Mouse (Mus musculus): ENCODE data around the gene Ddx25. TPM values are rescaled to one million over a fixed set of nuclear protein-coding genes. Genes with fewer than 3 reads are reported as not detected.

Gene Ddx25
- total and polyA plus RNA-seq, 2 experiments from 2014 or later, result 24.1 to 28.5 TPM

- Histone ChIP-seq H3K27ac (ENCODE audit: low read depth, low read length) (no peak overlapping the region), H3K4me1 (ENCODE audit: insufficient read depth, low read length) (no peaks in the 10 kb centered on the region), H3K36me3 (ENCODE audit: insufficient read depth, low read length) (peaks cover 6% of the 10 kb centered on the region; the same call in 1 of the 2 replicates), H3K27me3 (ENCODE audit: insufficient read depth, low read length) (no peaks in the 10 kb centered on the region), H3K4me3 (ENCODE audit: low read depth, low read length) (no peak overlapping the region), H3K9me3 (ENCODE audit: low read length) (no peaks in the 10 kb centered on the region), H3K4me2 (ENCODE audit: low read depth, low read length, poor library complexity, severe bottlenecking) (no peak overlapping the region), H3K9ac (replicated peaks; ENCODE audit: low read length, poor library complexity, severe bottlenecking) (no peak overlapping the region)
- DNase-seq (ENCODE audit: low spot score) (no peak), ATAC-seq (ENCODE audit: low FRiP score) (no peak)
- WGBS, result 85% methylated on average over 4 of the region's 4 CpGs
- no peak for TF ChIP-seq CTCF (IDR thresholded peaks at IDR 0.05)
Measured at GRCm38 (mm10) chr9:35535876-35536275, 22.5 kb downstream of the Ddx25 start.

GRCm38 (mm10) chr9:35535110-35535509 lies 23.2 kb downstream of the Ddx25 start:
- Histone ChIP-seq H3K9ac (replicated peaks; ENCODE audit: low read length, poor library complexity, severe bottlenecking) (no peak overlapping the region), H3K27me3 (ENCODE audit: insufficient read depth, low read length) (no peaks in the 10 kb centered on the region), H3K4me1 (ENCODE audit: insufficient read depth, low read length) (no peaks in the 10 kb centered on the region), H3K4me2 (ENCODE audit: low read depth, low read length, poor library complexity, severe bottlenecking) (no peak overlapping the region), H3K36me3 (ENCODE audit: insufficient read depth, low read length) (peaks cover 3% of the 10 kb centered on the region; the same call in 1 of the 2 replicates), H3K9me3 (ENCODE audit: low read length) (no peaks in the 10 kb centered on the region), H3K4me3 (ENCODE audit: low read depth, low read length) (no peak overlapping the region), H3K27ac (ENCODE audit: low read depth, low read length) (no peak overlapping the region)
- DNase-seq (ENCODE audit: low spot score) (peak; percentile 85), ATAC-seq (ENCODE audit: low FRiP score) (peak; percentile 86)
- WGBS, result 15% methylated on average over 2 of the region's 2 CpGs
- TF ChIP-seq CTCF (IDR thresholded peaks at IDR 0.05), result peak; percentile 95

DNA sequence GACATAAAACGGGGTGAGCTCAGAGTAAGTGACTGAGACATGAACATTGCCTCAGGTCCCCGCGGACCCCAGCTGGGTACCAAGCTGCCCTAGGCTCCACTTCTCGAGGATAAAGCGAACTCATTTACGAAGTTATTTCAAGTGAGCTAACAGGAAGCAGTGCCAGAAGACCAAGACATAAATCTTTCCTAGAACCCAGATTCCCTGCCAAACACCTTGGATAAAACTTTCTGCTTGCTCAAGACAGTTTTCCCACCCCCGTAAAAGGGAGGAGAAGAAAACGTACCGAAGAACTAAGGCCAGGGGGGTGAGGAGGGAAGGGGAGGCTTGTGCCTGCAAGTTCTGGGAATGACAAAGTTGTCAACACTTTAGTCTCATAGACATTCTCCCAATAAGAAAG lies 25.1 kb downstream of the Ddx25 start:
- ATAC-seq (ENCODE audit: low FRiP score), result no peak
- H3K4me2 ChIP-seq (ENCODE audit: low read depth, low read length, poor library complexity, severe bottlenecking), result no peak overlapping the region
- 76% methylated on average over 9 of the region's 9 CpGs for WGBS
- no peak overlapping the region for H3K27ac ChIP-seq (ENCODE audit: low read depth, low read length)
- no peaks in the 10 kb centered on the region for H3K36me3 ChIP-seq (ENCODE audit: insufficient read depth, low read length)
- no peaks in the 10 kb centered on the region for H3K27me3 ChIP-seq (ENCODE audit: insufficient read depth, low read length)
- no peak overlapping the region for H3K4me3 ChIP-seq (ENCODE audit: low read depth, low read length)
- no peak overlapping the region for H3K9ac ChIP-seq (replicated peaks; ENCODE audit: low read length, poor library complexity, severe bottlenecking)
- no peaks in the 10 kb centered on the region for H3K4me1 ChIP-seq (ENCODE audit: insufficient read depth, low read length)
- DNase-seq (ENCODE audit: low spot score), result no peak
- no peak for TF ChIP-seq CTCF (IDR thresholded peaks at IDR 0.05)
- H3K9me3 ChIP-seq (ENCODE audit: low read length), result no peaks in the 10 kb centered on the region

DNA sequence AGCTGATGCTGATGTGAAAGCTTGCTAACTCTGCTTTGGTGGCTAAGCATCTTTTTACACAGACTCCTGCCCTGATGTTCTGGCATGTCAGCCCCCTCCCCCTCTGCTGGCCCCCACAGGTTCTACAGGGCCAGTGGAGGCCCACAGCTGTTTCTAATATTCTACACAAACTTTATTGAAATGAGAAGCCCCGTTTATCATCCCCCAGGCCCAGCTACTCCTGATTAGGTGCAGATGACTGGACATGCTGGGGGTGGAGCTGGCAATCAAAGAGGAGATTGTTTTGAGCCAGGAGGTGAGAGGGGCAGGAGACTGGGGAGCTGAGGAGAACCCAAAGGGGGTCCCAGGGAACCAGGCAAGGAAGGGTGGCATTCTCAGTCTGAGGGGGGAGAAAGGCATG lies 28.5 kb downstream of the Ddx25 start:
- Histone ChIP-seq H3K9ac (replicated peaks; ENCODE audit: low read length, poor library complexity, severe bottlenecking) (no peak overlapping the region), H3K27ac (ENCODE audit: low read depth, low read length) (no peak overlapping the region), H3K36me3 (ENCODE audit: insufficient read depth, low read length) (no peaks in the 10 kb centered on the region), H3K27me3 (ENCODE audit: insufficient read depth, low read length) (no peaks in the 10 kb centered on the region), H3K4me1 (ENCODE audit: insufficient read depth, low read length) (no peaks in the 10 kb centered on the region), H3K4me2 (ENCODE audit: low read depth, low read length, poor library complexity, severe bottlenecking) (no peak overlapping the region), H3K4me3 (ENCODE audit: low read depth, low read length) (no peak overlapping the region), H3K9me3 (ENCODE audit: low read length) (no peaks in the 10 kb centered on the region)
- DNase-seq (ENCODE audit: low spot score), result no peak
- WGBS, result 33% methylated on average over 1 of the region's 1 CpGs
- no peak for ATAC-seq (ENCODE audit: low FRiP score)
- no peak for TF ChIP-seq CTCF (IDR thresholded peaks at IDR 0.05)

GRCm38 (mm10) chr9:35529141-35529540 lies 29.2 kb downstream of the Ddx25 start:
- no peak overlapping the region for H3K4me3 ChIP-seq (ENCODE audit: low read depth, low read length)
- ATAC-seq (ENCODE audit: low FRiP score), result no peak
- no peaks in the 10 kb centered on the region; the same call in 1 of the 2 replicates for H3K4me1 ChIP-seq (ENCODE audit: insufficient read depth, low read length)
- no peak for TF ChIP-seq CTCF (IDR thresholded peaks at IDR 0.05)
- no peak overlapping the region for H3K9ac ChIP-seq (replicated peaks; ENCODE audit: low read length, poor library complexity, severe bottlenecking)
- H3K36me3 ChIP-seq (ENCODE audit: insufficient read depth, low read length), result no peaks in the 10 kb centered on the region
- DNase-seq (ENCODE audit: low spot score), result no peak
- WGBS, result 68% methylated on average over 3 of the region's 3 CpGs
- no peak overlapping the region for H3K4me2 ChIP-seq (ENCODE audit: low read depth, low read length, poor library complexity, severe bottlenecking)
- no peaks in the 10 kb centered on the region for H3K27me3 ChIP-seq (ENCODE audit: insufficient read depth, low read length)
- no peak overlapping the region for H3K27ac ChIP-seq (ENCODE audit: low read depth, low read length)
- no peaks in the 10 kb centered on the region for H3K9me3 ChIP-seq (ENCODE audit: low read length)

DNA sequence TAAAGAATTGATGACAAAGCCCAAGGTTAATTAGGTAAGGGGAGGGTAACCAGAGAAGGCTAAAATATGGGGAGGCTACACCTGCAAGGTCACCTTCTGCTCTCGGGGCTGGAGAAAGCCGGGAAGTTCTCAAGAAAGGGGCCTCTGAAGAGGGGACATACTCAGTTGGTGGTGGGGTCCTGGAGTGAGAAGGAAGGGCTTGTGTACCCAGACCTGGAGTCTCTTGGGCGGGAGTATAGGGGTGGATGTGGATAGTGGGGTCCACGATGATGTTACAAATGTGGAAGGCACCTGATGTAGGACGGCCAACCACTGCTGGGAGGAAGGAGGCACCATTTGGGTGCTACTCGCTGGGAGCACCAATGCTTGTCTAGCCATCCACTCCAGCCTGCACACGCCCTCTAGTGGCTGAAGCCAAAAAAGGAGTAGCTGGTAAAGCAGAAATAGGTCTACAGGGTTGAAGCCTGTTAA lies 34.4 kb downstream of the Ddx25 start:
- 12% methylated on average over 7 of the region's 7 CpGs for WGBS
- H3K9ac ChIP-seq (replicated peaks; ENCODE audit: low read length, poor library complexity, severe bottlenecking), result no peak overlapping the region
- no peaks in the 10 kb centered on the region for H3K27me3 ChIP-seq (ENCODE audit: insufficient read depth, low read length)
- peaks cover 3% of the 10 kb centered on the region for H3K4me1 ChIP-seq (ENCODE audit: insufficient read depth, low read length)
- ATAC-seq (ENCODE audit: low FRiP score) (peak; percentile 87), DNase-seq (ENCODE audit: low spot score) (peak; percentile 85)
- no peak overlapping the region for H3K4me3 ChIP-seq (ENCODE audit: low read depth, low read length)
- H3K9me3 ChIP-seq (ENCODE audit: low read length), result no peaks in the 10 kb centered on the region
- H3K36me3 ChIP-seq (ENCODE audit: insufficient read depth, low read length), result no peaks in the 10 kb centered on the region
- H3K4me2 ChIP-seq (ENCODE audit: low read depth, low read length, poor library complexity, severe bottlenecking), result no peak overlapping the region; the same call in 1 of the 2 replicates
- TF ChIP-seq CTCF (IDR thresholded peaks at IDR 0.05), result peak; percentile 87
- peak overlapping the region; percentile 53 for H3K27ac ChIP-seq (ENCODE audit: low read depth, low read length)
